ENCODE assay signal across 8 mouse cellular contexts in genomic region chr2:172412454-172412853, GRCm38 (mm10). TPM values are rescaled to one million over a fixed set of nuclear protein-coding genes. Genes with fewer than 3 reads are reported as not detected.
DNase-seq lines count a peak whose midpoint lies in the region; ATAC-seq and TF ChIP-seq lines count a peak whose summit lies in the region.

No protein-coding gene starts in this region.

- no peak for TF ChIP-seq CTCF in thymus, adult 2 months (IDR thresholded peaks at IDR 0.05; ENCODE audit: borderline replicate concordance, control insufficient read depth, extremely low read depth, insufficient read depth, low read length, poor library complexity)

- no peak for TF ChIP-seq POLR2A in thymus, adult 2 months (IDR thresholded peaks at IDR 0.05; ENCODE audit: control insufficient read depth, extremely low read depth, insufficient read depth, low read length, poor library complexity)

- no peak overlapping the region; the same call in 1 of the 2 replicates for H3K9ac ChIP-seq in hindbrain, embryonic 16.5 days (ENCODE audit: low read depth, low read length)

- no peak for DNase-seq in thymus, adult 2 months
- DNase-seq in thymus, postnatal 14 days: no peak
- DNase-seq in lung, postnatal 14 days: peak; percentile 59
- DNase-seq in urinary bladder, postnatal 10 days (ENCODE audit: low spot score): no peak
- DNase-seq in right cerebral cortex, postnatal 10 days (ENCODE audit: low spot score in 2 of 2): no peak
- DNase-seq in thymus, postnatal 36 days: no peak

- 5% methylated on average over 9 of the region's 9 CpGs for WGBS in thymus, adult 2 months
- WGBS in hindbrain, embryonic 16.5 days: 11% methylated on average over 9 of the region's 9 CpGs

- peak overlapping the region; percentile 41 for H3K4me3 ChIP-seq in thymus, adult 2 months (ENCODE audit: control insufficient read depth, insufficient read depth, low read length)
- H3K4me3 ChIP-seq in hindbrain, embryonic 16.5 days (ENCODE audit: low read length): no peak overlapping the region

- peak overlapping the region; percentile 44 for H3K4me2 ChIP-seq in hindbrain, embryonic 16.5 days (ENCODE audit: low read length)

- no peaks in the 10 kb centered on the region for H3K27me3 ChIP-seq in thymus, adult 2 months (ENCODE audit: control insufficient read depth, insufficient read depth, low read length)
- H3K27me3 ChIP-seq in hindbrain, embryonic 16.5 days (replicated peaks; ENCODE audit: control insufficient read depth, insufficient read depth, low read length): no peaks in the 10 kb centered on the region

- H3K27ac ChIP-seq in thymus, adult 2 months (ENCODE audit: control insufficient read depth, insufficient read depth, low read length): no peak overlapping the region
- no peak overlapping the region for H3K27ac ChIP-seq in hindbrain, embryonic 16.5 days (ENCODE audit: low read depth, low read length)

- peaks cover 31% of the 10 kb centered on the region for H3K4me1 ChIP-seq in thymus, adult 2 months (replicated peaks; ENCODE audit: control insufficient read depth, insufficient read depth, low read length)
- peaks cover 3% of the 10 kb centered on the region for H3K4me1 ChIP-seq in hindbrain, embryonic 16.5 days (ENCODE audit: control insufficient read depth, insufficient read depth, low read depth, low read length)

- H3K36me3 ChIP-seq in thymus, adult 2 months (ENCODE audit: control insufficient read depth, insufficient read depth, low read length): no peaks in the 10 kb centered on the region
- no peaks in the 10 kb centered on the region for H3K36me3 ChIP-seq in hindbrain, embryonic 16.5 days (ENCODE audit: control insufficient read depth, insufficient read depth, low read length)

- ATAC-seq in hindbrain, embryonic 16.5 days: 0 out of 2 replicates have a peak, but pooled peaks have one; percentile 50
- ATAC-seq in cerebellum, adult (ENCODE audit: insufficient number of reproducible peaks, low FRiP score, low TSS enrichment): no peak

- no peaks in the 10 kb centered on the region for H3K9me3 ChIP-seq in hindbrain, embryonic 16.5 days (ENCODE audit: control insufficient read depth, low read length)

RNA-seq across cellular contexts. Expression of gene Cass4, which starts 18.9 kb away (rescaled TPM):
- 2.2 and 2.8 TPM in 2 replicates for polyA plus RNA-seq in thymus, adult 2 months (2012; rRNA removed)
- polyA plus RNA-seq in hindbrain, embryonic 16.5 days (2015; fragmentation: Nextera tagmentation; extraction: Ambion mirVana): 0.06 and 0.19 TPM in 2 replicates

RNA-seq across cellular contexts. Expression of gene Rtf2, which starts 27.9 kb away (rescaled TPM):
- polyA plus RNA-seq in thymus, adult 2 months (2012; rRNA removed): 79.6 and 86.7 TPM in 2 replicates
- 95.1 and 96.1 TPM in 2 replicates for polyA plus RNA-seq in hindbrain, embryonic 16.5 days (2015; fragmentation: Nextera tagmentation; extraction: Ambion mirVana)

RNA-seq across cellular contexts. Expression of gene Cstf1, which starts 42.0 kb away (rescaled TPM):
- polyA plus RNA-seq in thymus, adult 2 months (2012; rRNA removed): 79.1 and 97.7 TPM in 2 replicates
- polyA plus RNA-seq in hindbrain, embryonic 16.5 days (2015; fragmentation: Nextera tagmentation; extraction: Ambion mirVana): 20.8 and 23.8 TPM in 2 replicates

RNA-seq across cellular contexts. Expression of gene Aurka, which starts 42.1 kb away (rescaled TPM):
- polyA plus RNA-seq in thymus, adult 2 months (2012; rRNA removed): 47.7 and 52.1 TPM in 2 replicates
- 17.0 and 20.8 TPM in 2 replicates for polyA plus RNA-seq in hindbrain, embryonic 16.5 days (2015; fragmentation: Nextera tagmentation; extraction: Ambion mirVana)

RNA-seq across cellular contexts. Expression of gene Gcnt7, which starts 45.9 kb away (rescaled TPM):
- polyA plus RNA-seq in thymus, adult 2 months (2012; rRNA removed): not detected in 2 replicates
- polyA plus RNA-seq in hindbrain, embryonic 16.5 days (2015; fragmentation: Nextera tagmentation; extraction: Ambion mirVana): 0.96 and 1.4 TPM in 2 replicates
